Mouse (Mus musculus) stomach, postnatal 0 days (tissue): ENCODE measurements at regions not wholly inside any gene's neighbourhood (a gene's known extent, or its start where the extent isn't known, plus 50 kb on each side); places are given as distances from the start of the nearest gene placed in this dataset.

ENCODE experiments used
- CTCF ChIP-seq: IDR thresholded peaks from 2 replicates; pipeline ENCODE4 v1.5.1; 2016; ENCODE audit warnings: antibody characterized with exemption, low read depth, mild to moderate bottlenecking, moderate library complexity
- EP300 ChIP-seq: optimal IDR thresholded peaks from 2 replicates; pipeline ENCODE3; 2016; ENCODE audit warnings: antibody characterized with exemption

- no peak for TF ChIP-seq CTCF
- no peak for TF ChIP-seq EP300
Measured at GRCm38 (mm10) chr3:38321620-38322019, 163.0 kb downstream of the Ankrd50 start.
